Mouse (Mus musculus) embryonic facial prominence, embryonic 10.5 days (tissue): ENCODE results near the gene Zfp770. TPM values are rescaled to one million over a fixed set of nuclear protein-coding genes. Genes with fewer than 3 reads are reported as not detected.

Source experiments
- DNase-seq: peaks from one replicate; pipeline ENCODE4 v3.0.0-alpha.2; 2017; ENCODE audit warnings: low spot score
- H3K27ac ChIP-seq: fragments of 300-500 bp; sonication (generic); replicated peaks from 2 replicates; pipeline ENCODE4 v1.5.1; 2016; ENCODE audit warnings: mild to moderate bottlenecking
- H3K27me3 ChIP-seq: fragments of 300-500 bp; sonication (generic); replicated peaks from 2 replicates; pipeline ENCODE4 v1.6.1; 2016; ENCODE audit warnings: low read depth, mild to moderate bottlenecking; ENCODE audit not compliant: poor library complexity, severe bottlenecking
- H3K36me3 ChIP-seq: fragments of 300-500 bp; sonication (generic); replicated peaks from 2 replicates; pipeline ENCODE4 v1.6.1; 2016; ENCODE audit warnings: mild to moderate bottlenecking, moderate library complexity
- H3K4me1 ChIP-seq: fragments of 300-500 bp; sonication (generic); 2 replicates; pipeline ENCODE4 v1.6.1; 2016
- H3K4me3 ChIP-seq: fragments of 300-500 bp; sonication (generic); 2 replicates; pipeline ENCODE4 v1.5.1; 2016; ENCODE audit warnings: mild to moderate bottlenecking, moderate library complexity
- H3K9me3 ChIP-seq: fragments of 300-500 bp; sonication (generic); 2 replicates; pipeline ENCODE4 v1.6.1; 2016; ENCODE audit warnings: mild to moderate bottlenecking
- WGBS: fragments of 180-500 bp; shearing (Covaris S2); methylation state at CpG from one replicate; pipeline ENCODE4 v1.1.7; 2016; 5-methylcytosine and 5-hydroxymethylcytosine counted together
- polyA plus RNA-seq: library from polyadenylated mRNA; unstranded; fragments of >200 nt; fragmentation: Nextera tagmentation; extraction: Ambion mirVana; gene quantifications from 2 replicates; pipeline ENCODE4 v1.2.1, GENCODE M21; 2016

Gene Zfp770
- polyA plus RNA-seq, 1 experiment from 2014 or later, result 3.8 TPM

DNA sequence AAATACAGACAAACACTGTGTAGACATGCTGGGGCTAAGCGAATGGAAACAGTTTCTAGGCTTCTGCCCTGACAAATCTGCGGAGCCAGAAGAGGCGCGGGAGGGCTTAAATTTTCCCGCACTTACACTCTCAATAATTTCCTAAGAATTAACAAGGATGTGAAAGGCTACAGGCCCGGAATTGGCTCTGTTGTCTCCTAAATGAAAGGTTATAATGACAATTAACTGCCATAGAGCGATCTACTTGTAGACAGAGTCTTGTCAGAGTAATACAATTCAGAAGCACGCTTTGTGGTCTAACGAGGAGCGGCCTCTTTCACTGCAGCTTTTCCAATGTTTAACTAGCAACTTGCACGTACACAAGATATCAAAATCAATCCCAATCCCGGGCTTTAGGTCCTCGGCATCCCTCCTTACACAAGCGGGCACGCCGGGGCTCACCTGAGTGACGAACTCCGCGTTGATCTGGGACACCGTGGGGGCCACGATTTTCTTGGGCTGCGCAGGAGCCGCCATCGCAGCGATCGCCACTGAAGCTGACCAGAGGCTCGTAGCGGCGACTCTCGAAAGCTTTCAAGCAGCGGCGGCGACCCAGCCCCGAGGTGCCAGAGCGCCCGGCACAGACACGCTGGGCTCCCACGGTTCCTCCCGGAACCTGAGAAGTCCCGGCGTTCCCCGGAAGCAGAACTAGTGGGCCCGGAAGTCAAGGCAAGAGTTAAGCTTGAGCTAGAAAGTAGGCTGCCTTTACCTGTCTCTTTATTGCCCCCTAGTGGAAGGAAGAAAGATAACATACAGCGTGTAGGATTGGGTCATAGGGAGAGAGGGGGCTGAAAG, 26.4 kb downstream of the Zfp770 start:
- H3K27ac ChIP-seq, result peak overlapping the region; percentile 92
- under 1% methylated on average over 44 of the region's 44 CpGs for WGBS
- DNase-seq, result peak; percentile 87

DNA sequence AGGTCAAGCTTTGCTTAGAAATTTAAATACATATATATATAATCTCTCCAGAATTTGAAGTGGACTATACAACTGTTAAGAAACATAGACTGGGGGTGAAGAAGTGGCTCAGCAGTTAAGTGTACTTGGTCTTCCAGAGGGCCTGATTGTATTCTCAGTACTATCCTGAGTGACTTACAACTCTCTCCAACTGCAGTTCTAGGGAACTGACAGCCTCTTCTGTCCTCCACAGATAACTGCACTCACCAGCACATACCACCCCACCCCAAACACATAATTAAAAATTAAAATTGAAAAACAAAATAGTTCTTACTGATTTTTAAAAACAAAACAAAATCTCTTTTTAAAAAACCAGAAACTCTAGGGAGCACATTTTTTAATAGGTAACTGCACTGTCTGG, 28.0 kb downstream of the Zfp770 start:
- no peak overlapping the region for H3K4me3 ChIP-seq
- no peaks in the 10 kb centered on the region for H3K9me3 ChIP-seq
- no peak for DNase-seq

More for the DNA sequence above, 26.4 kb downstream of the Zfp770 start:
- Histone ChIP-seq H3K9me3 (no peaks in the 10 kb centered on the region), H3K4me1 (peaks cover 11% of the 10 kb centered on the region), H3K4me3 (peak overlapping the region; percentile 95), H3K27me3 (no peaks in the 10 kb centered on the region), H3K36me3 (peaks cover 25% of the 10 kb centered on the region)

GRCm38 (mm10) chr2:114167837-114168236, 33.4 kb downstream of the Zfp770 start:
- H3K4me3 ChIP-seq, result no peak overlapping the region
- H3K4me1 ChIP-seq, result no peaks in the 10 kb centered on the region
- H3K27me3 ChIP-seq, result no peaks in the 10 kb centered on the region
- H3K9me3 ChIP-seq, result no peaks in the 10 kb centered on the region
- H3K36me3 ChIP-seq, result peaks cover 71% of the 10 kb centered on the region
- DNase-seq, result no peak
- H3K27ac ChIP-seq, result no peak overlapping the region

More for the DNA sequence above, 28.0 kb downstream of the Zfp770 start:
- Histone ChIP-seq H3K27ac (no peak overlapping the region), H3K36me3 (peaks cover 38% of the 10 kb centered on the region), H3K27me3 (no peaks in the 10 kb centered on the region), H3K4me1 (peaks cover 11% of the 10 kb centered on the region)

DNA sequence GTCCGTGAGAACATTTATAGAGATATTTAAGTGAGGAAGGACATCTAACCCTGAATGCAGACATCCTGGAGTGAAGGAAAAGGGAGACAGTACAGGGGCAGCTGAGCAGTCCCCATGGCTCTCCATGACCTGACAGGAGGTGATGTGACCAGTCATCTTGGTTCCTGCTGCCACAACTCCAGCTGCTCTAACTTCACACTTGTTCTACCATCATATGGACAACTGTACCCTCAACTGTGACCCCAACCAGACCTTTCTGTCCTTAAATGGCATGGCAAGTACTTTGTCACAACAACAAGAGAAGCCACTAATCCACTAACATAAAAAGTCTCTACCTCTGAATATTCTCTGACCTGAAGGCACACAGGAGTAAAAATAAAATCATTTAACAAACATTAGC, 39.3 kb downstream of the Zfp770 start:
- peaks cover 89% of the 10 kb centered on the region for H3K36me3 ChIP-seq
- no peaks in the 10 kb centered on the region for H3K9me3 ChIP-seq
- H3K4me1 ChIP-seq, result no peaks in the 10 kb centered on the region
- no peaks in the 10 kb centered on the region for H3K27me3 ChIP-seq
- WGBS, result 92% methylated on average over 1 of the region's 1 CpGs
- H3K4me3 ChIP-seq, result no peak overlapping the region
- no peak for DNase-seq
- no peak overlapping the region for H3K27ac ChIP-seq

DNA sequence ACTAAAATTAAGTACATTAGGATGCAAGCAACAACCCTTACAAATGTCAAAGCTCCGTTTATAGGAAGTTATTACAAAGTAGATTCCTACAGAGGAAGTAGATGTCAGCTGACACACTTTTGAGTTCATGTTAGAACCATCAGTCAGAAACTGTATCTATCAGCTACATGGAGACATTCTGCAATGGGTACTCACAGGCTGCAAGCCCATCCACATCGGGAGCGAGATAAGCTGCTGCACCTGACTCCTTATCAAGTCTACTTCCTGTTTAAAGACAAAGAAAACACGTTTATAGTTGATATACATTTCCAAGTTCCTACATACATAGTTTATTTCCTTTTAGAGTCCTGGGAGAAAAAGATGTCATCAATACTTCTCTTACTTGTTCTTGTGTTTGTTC, 43.9 kb downstream of the Zfp770 start:
- DNase-seq, result no peak
- H3K4me1 ChIP-seq, result no peaks in the 10 kb centered on the region
- WGBS, result 91% methylated on average over 4 of the region's 4 CpGs
- H3K4me3 ChIP-seq, result no peak overlapping the region
- no peak overlapping the region for H3K27ac ChIP-seq
- no peaks in the 10 kb centered on the region for H3K9me3 ChIP-seq
- H3K27me3 ChIP-seq, result no peaks in the 10 kb centered on the region
- peaks cover 93% of the 10 kb centered on the region for H3K36me3 ChIP-seq

GRCm38 (mm10) chr2:114156639-114157038, 44.6 kb downstream of the Zfp770 start:
- H3K4me1 ChIP-seq, result no peaks in the 10 kb centered on the region
- no peak overlapping the region for H3K27ac ChIP-seq
- DNase-seq, result no peak
- H3K27me3 ChIP-seq, result no peaks in the 10 kb centered on the region
- no peak overlapping the region for H3K4me3 ChIP-seq
- no peaks in the 10 kb centered on the region for H3K9me3 ChIP-seq
- H3K36me3 ChIP-seq, result peaks cover 95% of the 10 kb centered on the region
- WGBS, result 96% methylated on average over 1 of the region's 1 CpGs

GRCm38 (mm10) chr2:114153247-114153646, 48.0 kb downstream of the Zfp770 start:
- H3K9me3 ChIP-seq, result no peaks in the 10 kb centered on the region
- WGBS, result 93% methylated on average over 6 of the region's 6 CpGs
- no peak for DNase-seq
- peaks cover 94% of the 10 kb centered on the region for H3K36me3 ChIP-seq
- no peak overlapping the region for H3K4me3 ChIP-seq
- H3K27me3 ChIP-seq, result no peaks in the 10 kb centered on the region
- H3K27ac ChIP-seq, result no peak overlapping the region
- H3K4me1 ChIP-seq, result no peaks in the 10 kb centered on the region

DNA sequence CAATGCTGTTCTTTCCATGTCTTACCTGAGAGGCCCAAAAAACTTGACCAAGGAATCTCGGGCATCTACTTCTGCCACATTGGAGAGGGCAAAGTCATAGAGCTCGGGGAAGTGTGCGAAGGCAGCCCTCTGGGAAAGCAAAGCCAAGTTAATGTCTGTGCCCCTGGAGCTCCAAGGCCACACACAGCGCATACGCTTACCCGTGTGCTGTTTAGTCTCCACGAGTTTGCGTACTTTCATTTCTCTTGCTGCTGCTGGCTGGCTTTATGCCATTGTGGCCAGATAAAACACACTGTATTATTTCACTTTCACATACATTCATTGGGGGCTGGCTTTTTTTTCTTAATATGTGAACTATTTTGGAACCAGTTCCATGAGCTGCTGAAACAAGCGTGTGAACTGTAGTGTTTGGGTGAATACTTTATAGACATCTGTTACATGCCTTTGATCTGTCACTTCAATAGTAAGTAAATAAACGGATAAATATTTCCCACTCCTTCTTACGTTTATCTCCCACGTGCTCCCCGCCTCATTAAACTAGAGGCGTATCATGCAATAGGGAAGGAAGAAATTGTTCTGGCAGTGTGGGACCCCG, 54.3 kb downstream of the Zfp770 start:
- no peaks in the 10 kb centered on the region for H3K4me1 ChIP-seq
- H3K27me3 ChIP-seq, result no peaks in the 10 kb centered on the region
- H3K36me3 ChIP-seq, result peaks cover 93% of the 10 kb centered on the region
- H3K9me3 ChIP-seq, result no peaks in the 10 kb centered on the region
- no peak overlapping the region for H3K4me3 ChIP-seq
- DNase-seq, result no peak
- 95% methylated on average over 15 of the region's 15 CpGs for WGBS
- no peak overlapping the region for H3K27ac ChIP-seq

DNA sequence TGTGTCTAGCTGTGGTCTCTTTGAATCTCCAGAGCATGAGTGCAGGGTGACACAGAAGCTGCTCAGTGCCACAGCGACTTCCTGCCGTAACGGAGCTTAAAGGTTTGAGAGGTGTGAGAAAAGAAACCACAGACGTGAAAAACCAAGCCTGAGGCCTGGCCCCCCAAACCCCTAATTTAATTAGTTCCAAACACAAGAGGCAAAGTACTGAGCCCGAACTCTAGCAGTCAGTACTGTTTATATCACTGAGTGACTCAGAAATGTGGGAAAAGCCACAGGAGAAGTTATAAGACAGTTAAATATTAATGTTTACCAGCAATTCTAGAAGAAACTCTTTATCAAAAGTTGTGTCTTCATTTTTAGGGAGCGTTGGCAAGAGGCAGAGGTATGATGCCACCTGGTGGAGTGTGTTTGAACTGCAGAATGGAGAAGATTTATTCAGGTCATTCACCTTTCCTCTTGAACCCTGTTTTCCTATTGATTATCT, 55.9 kb downstream of the Zfp770 start:
- no peaks in the 10 kb centered on the region for H3K9me3 ChIP-seq
- no peak overlapping the region for H3K4me3 ChIP-seq
- DNase-seq, result peak; percentile 27
- H3K27ac ChIP-seq, result no peak overlapping the region
- 85% methylated on average over 6 of the region's 6 CpGs for WGBS
- H3K27me3 ChIP-seq, result no peaks in the 10 kb centered on the region
- peaks cover 94% of the 10 kb centered on the region for H3K36me3 ChIP-seq
- no peaks in the 10 kb centered on the region for H3K4me1 ChIP-seq

DNA sequence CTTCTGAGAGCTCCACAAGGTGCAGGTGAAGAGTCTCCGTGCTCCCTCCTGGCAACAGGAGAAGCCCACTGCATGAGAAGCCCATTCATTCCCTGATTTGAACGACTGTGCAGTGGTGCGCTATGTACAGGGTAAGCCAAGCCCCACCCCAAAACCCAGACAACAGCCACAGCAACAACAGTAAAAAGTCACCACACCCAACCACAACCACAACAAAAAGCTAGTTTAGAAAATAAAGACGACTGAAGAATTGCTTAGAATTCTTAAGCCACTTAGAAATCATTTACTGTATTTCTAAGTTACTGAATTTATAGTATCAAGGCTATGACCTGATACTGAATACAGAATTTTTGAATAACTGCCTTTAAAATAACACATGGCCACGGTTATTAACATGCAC, 56.4 kb downstream of the Zfp770 start:
- 95% methylated on average over 5 of the region's 5 CpGs for WGBS
- no peaks in the 10 kb centered on the region for H3K4me1 ChIP-seq
- no peaks in the 10 kb centered on the region for H3K27me3 ChIP-seq
- H3K4me3 ChIP-seq, result no peak overlapping the region
- no peak overlapping the region for H3K27ac ChIP-seq
- no peaks in the 10 kb centered on the region for H3K9me3 ChIP-seq
- DNase-seq, result no peak
- peaks cover 94% of the 10 kb centered on the region for H3K36me3 ChIP-seq

- WGBS, result 95% methylated on average over 6 of the region's 6 CpGs
- H3K9me3 ChIP-seq, result no peaks in the 10 kb centered on the region
- H3K4me1 ChIP-seq, result no peaks in the 10 kb centered on the region
- H3K27me3 ChIP-seq, result no peaks in the 10 kb centered on the region
- no peak overlapping the region for H3K4me3 ChIP-seq
- no peak overlapping the region for H3K27ac ChIP-seq
- DNase-seq, result no peak
- peaks cover 94% of the 10 kb centered on the region for H3K36me3 ChIP-seq
Observed at GRCm38 (mm10) chr2:114143842-114144241, 57.4 kb downstream of the Zfp770 start.
